Mouse (Mus musculus): Measurements from ENCODE around the gene Rab19.
"Not testable (repeated sequence)": the region's sequence is repeated elsewhere in the genome, so short reads cannot be mapped to it uniquely, and the experiment has no call there.

The Rab19 gene

GRCm38 (mm10) chr6:39379749-39380148 lies 1.2 kb upstream of the Rab19 start:
- DNase-seq (ENCODE audit: extremely low spot score), result no peak

DNA sequence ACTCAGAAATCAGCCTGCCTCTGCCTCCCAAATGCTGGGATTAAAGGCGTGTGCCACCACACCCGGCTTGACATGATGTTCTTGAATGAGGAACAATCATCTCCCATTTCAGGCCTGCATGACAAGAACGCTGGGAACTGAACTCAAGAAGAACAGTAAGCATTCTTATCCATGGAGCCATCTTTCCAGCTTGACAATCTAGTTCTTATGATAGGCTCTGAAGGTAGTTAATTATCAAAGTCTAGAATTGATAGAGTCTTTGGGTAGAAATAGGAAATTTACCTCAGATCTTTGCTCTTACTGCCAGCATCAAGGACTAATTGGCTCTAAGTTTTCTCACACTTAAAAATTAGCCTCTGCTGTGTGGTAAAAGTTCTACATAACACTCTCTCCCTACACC lies 699 bp upstream of the Rab19 start:
- no peak for DNase-seq (ENCODE audit: extremely low spot score)

DNA sequence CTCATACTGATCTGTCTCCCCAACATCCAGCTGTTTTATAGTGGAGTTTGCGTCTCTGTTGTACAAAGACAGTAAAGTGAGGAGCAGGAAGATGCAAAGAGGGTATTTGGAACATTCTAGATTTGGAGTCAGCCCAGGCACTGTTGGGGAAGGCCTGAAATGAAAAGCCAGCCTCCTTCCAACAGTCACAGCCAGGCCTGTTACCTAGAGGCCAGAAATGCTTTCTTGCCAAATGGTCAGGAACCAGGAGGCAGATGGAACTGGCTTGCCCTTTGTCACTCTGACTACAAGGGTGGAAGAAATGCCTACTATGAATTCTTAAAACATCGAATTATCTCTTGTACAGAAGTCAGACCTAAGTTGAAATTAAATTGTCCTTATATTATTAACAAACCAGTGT lies 9.0 kb downstream of the Rab19 start:
- DNase-seq (ENCODE audit: extremely low spot score), result no peak

- no peak for DNase-seq (ENCODE audit: extremely low spot score)
Observed at GRCm38 (mm10) chr6:39395471-39395870, 14.5 kb downstream of the Rab19 start.

- no peak for DNase-seq (ENCODE audit: extremely low spot score)
Observed at GRCm38 (mm10) chr6:39395916-39396315, 14.9 kb downstream of the Rab19 start.

DNA sequence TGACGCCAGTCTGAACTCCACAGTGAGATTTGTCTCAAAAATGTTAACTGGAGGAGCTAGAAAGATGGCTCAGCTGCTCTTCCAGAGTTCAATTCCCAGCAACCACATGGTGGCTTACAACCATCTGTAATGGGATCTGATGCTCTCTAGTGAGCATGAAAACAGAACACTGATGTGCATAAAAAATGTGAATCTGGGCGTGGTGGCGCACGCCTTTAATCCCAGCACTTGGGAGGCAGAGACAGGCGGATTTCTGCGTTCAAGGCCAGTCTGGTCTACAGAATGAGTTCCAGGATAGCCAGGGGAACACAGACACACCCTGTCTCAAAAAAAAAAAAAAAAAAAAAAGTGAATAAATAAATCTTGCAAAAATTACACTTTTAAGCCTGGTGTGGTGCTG lies 16.1 kb downstream of the Rab19 start:
- no peak for DNase-seq (ENCODE audit: extremely low spot score)

- DNase-seq (ENCODE audit: extremely low spot score), result no peak
Observed at GRCm38 (mm10) chr6:39398342-39398741, 17.4 kb downstream of the Rab19 start.

DNA sequence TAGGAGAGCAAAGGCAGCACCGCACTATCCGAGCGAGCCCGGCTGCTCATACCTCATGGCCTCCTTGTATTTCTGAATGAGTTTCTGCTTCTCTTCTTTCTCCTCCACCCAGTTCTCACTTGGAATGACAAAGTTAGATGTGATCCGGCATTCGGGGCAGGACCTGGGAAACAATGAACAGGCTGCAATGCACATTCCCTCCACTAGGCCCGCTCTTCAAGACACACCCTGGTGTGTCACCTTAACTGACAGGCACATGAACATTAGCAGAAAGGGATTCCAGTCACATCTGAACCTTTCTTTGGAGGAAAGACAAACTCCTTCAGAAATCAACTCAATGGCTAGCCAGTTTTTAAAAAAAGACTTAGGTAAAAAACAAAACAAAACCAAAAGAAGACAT lies 19.4 kb downstream of the Rab19 start:
- DNase-seq (ENCODE audit: extremely low spot score), result peak; percentile 55

DNA sequence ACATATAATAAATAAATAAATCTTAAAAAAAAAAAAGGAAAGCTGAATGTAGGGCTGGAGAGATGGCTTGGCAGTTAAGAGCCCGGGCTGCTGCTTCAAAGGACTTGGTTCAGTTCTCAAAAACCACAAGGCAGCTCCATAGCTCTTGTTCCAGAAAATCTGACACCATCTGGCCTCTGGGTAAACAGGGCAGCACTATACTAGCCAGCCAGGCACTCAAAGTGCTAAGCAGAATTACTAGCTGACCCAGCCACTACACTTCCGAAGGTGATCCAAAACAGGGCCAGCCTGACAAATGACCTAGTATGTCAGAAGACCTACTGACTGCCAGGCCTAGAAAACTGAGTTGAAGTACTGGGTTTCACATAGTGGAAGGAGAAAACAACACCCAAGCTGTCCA lies 22.2 kb downstream of the Rab19 start:
- no peak for DNase-seq (ENCODE audit: extremely low spot score)

DNA sequence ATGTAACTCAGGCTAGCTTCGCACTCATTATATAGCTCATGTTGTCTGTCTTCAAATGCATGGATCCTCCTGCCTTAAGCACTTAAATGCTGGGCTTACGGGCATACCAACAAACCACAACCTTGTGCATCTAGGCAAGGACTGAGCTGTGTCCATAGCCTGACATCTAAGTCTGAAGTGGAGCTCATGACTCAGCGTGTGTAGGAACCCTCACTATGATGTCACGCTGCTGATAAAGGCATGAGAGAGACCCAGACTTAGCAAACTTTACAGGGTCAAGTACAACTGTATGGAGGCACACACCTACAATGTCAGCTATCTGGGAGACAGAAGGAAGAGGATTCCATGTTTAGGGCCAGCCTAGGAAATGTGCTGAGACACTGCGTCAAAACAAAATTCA lies 25.5 kb downstream of the Rab19 start:
- DNase-seq (ENCODE audit: extremely low spot score), result no peak

DNA sequence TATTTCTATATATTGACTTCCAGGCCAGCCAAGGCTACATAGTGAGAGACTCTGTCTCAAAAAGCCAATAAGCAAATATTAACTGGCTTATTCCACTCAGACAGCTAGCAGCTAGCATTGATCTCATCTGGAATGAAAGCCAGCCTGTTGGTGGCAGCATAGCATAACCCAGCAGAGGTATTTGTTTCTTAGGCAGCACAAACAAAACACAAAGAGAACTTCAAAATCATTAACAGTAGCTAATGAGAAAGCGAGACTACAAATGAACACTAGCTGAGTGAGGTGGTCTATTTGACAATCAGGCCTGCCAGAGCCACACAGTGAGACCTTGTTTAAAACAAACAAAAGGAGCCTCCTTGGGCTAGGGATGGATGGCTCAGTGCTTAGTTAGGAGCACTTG lies 33.1 kb downstream of the Rab19 start:
- no peak for DNase-seq (ENCODE audit: extremely low spot score)

- peak; percentile 37 for DNase-seq (ENCODE audit: extremely low spot score)
Observed at GRCm38 (mm10) chr6:39415762-39416161, 34.8 kb downstream of the Rab19 start.

DNA sequence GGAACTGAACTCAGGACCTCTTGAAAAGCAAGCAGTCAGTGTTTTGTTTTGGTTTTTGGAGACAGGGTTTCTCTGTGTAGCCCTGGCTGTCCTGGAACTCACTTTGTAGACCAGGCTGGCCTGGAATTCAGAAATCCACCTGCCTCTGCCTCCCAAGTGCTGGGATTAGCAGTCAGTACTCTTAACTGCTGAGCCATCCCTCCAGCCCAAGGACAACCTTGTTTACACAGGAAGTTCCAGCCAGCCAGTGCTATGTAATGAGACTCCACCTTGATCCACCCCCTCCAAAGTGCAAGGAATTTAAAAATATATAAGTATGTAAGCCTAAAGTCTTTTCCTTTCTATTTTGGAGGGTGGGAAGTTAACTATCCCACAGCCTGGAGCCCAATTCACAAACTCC lies 35.7 kb downstream of the Rab19 start:
- not testable (repeated sequence) for DNase-seq (ENCODE audit: extremely low spot score)

DNA sequence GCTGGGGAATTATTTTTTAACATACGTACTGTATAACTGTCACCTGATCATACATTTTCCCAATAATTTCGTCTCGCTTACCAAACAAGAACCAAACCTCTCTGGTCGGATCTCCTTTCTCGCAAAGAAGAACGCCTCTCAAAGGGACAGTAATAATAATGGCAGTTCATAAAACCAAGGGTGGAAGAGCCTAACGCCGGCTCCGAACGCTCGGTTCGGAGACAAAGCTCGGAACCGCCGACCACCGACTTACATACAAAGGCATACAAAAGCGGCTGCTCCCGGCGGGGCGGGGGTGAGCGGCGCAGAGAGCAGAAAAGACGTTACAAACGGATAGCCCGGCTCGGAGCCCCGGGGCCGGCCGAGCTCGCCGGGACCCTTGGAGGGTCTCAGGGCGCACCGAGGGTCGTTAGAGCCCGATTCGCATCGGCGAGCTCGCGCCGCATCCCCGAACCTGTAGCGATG lies 38.4 kb downstream of the Rab19 start:
- DNase-seq (ENCODE audit: extremely low spot score), result no peak

DNA sequence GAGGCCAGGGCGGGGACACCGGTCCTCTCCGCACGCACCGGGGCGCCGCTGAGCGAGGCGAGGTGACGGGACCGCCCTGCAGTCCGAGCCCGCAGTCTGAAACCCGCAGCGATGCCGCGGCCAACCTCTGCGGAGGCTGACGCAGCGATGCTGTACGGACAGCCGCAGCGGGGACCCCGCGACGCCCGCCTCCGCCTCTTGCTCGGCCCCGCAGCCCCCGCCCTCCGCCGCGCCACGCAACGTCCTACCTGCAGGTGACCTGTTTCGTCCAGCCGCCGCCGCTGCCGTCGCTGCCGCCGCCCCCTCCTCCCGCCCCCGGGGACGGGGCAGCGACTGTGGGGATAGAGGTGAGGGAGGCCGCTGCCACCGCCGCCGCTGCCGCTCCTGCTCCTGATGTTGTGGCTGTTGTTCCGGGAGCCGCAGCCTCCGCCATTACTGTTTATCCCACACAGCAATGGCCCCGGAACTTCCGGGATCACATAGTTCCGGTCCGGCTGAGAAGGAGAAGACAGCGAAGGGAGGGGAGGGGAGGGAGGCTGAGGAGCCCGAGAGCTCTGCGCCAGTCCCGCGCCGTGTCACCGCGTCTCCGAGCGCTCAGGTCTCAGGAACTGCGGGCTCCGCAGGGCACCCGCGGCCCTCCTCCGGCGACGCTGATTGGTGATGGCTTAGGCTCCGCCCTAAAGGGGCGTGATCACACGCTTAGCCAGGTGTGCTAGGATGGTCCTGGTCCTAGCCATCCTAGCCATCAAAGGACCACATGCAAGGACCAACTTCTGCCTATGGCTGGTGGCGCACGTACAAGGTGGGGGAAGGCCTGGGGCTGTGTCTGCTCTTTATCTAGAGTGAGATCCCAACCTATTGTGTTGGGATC lies 39.1 kb downstream of the Rab19 start, which contains the start of gene Mkrn1:
Gene Mkrn1 (minus strand): TSS at position 612 of the 871 bp plus-strand sequence.
- DNase-seq (ENCODE audit: extremely low spot score), result peak; percentile 87

DNA sequence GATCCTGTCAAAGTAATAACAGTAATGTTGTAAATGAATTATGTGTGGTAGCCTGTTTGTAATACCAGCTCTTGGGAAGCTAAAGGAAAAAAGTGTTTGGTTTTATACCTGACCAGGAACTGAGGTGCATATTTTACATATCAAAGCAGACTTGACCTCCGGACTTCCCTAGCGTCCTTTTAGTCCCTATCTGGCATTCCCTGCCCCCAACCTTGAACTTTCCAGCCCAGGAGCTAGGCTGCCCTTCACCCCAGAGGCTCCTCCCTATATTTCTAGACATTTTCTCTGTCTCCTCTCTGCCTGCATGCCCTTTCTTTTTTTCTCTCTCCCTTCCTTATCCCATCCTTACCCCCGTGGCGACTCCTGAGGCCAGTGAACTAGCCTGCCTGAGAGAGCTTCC lies 39.9 kb downstream of the Rab19 start:
- no peak for DNase-seq (ENCODE audit: extremely low spot score)

DNA sequence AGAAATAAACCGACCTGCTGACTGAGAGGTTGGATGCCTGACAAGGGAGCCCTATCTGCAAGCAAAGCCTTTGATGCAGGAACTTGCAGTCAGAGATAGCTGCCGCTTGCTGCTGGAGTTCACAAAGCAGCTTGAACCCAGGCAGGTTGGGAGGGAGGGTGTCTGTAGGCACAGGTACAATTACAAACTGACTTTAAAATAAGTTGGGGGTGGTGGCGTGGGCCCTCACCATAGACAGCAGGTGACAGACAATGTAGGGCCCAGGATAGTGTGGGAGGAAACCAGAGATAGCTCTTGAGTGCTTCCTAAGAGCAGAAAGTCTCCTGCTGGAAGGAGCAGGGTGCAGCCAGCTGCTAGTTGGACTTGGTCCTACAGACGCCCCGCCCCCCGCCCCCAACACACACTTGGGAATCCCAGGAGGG lies 42.2 kb downstream of the Rab19 start:
- no peak for DNase-seq (ENCODE audit: extremely low spot score)

DNA sequence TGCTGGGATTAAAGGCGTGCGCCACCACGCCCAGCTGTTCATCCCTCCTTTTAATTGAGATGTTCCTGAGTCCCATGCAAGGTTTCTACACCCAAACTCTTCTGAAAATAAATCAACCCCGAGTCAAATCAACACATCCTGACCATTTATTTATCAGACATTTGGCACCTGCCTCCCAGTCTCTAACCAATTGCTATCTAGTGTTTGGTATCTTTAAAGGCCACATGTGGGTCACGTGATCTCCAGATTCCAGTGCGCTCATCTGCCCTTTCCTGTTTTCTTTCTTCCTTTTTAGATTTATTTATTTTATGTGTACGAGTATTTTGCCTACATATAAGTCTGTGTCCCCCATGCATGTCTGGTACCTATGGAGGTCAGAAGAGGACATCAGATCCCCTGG lies 42.7 kb downstream of the Rab19 start:
- no peak for DNase-seq (ENCODE audit: extremely low spot score)

GRCm38 (mm10) chr6:39425181-39425580 lies 44.2 kb downstream of the Rab19 start:
- no peak for DNase-seq (ENCODE audit: extremely low spot score)

GRCm38 (mm10) chr6:39426725-39427124 lies 45.8 kb downstream of the Rab19 start:
- no peak for DNase-seq (ENCODE audit: extremely low spot score)

DNA sequence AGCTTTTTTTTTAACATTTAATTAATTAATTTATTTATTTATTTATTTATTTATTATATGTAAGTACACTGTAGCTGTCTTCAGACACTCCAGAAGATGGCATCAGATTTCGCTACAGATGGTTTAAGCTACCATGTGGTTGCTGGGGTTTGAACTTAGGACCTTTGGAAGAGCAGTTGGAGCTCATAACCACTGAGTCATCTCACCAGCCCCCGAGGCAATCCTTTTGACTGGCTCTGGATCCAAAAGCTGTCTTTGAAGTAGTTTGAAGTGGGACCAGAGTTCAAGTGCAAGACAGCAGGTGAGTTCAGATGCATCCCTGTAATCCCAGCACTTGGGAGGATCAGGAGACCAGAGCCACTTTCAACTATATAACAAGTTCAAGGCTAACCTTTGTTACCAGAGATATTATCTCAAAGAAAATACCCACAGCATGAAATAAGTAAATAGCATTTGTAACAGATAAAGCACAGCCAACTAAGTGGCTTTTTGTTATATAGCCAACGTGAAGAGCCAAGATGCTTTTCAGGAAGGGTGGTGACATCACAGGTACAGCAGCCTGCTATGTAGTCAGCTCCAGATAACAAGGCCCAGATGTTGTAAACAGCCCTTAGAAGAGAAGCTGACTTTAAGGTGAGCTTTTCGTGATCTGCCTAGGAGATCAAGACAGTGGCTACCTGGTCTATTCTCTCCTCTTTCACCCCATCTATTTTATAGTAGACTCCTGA lies 46.5 kb downstream of the Rab19 start:
- no peak for DNase-seq (ENCODE audit: extremely low spot score)

DNA sequence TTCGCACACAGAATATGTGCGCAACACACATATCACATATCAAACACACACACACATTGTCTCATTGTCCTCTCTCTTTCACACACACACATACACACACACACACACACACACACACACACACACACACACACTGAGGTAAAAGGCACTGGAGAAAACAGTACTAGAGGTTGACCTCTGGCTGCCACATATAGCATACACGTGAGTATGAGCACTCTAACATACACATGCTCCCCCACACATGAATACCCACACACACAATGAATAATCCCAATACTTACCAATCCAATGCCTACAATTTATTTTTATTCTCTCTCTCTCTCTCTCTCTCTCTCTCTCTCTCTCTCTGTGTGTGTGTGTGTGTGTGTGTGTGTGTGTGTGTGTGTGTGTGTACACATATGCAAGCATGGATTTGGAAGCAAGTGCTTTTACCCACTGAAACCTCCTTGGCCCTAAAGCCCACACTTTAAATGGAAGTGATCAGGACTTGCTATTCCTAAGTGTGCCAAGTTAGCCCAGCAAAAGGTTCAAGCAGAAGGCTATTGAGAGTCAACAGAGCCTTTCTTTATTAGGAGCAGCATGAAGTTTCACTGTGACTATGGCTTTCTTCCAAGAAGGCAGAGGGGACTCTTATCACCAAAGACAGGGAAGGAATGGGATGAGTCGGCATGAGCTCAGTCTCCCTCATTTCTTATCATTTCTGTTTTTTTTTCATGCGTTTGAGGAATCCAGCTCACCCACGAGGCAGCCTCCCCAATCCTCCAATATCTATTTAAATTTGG lies 48.2 kb downstream of the Rab19 start:
- no peak for DNase-seq (ENCODE audit: extremely low spot score)

Measured in embryo, embryonic 9.5 days (tissue).